Mouse (Mus musculus) myocyte (in vitro differentiated cells): Measurements from ENCODE around the gene Zbtb8os. TPM values are rescaled to one million over a fixed set of nuclear protein-coding genes. Genes with fewer than 3 reads are reported as not detected.
A peak's percentile ranks its signal among the peaks of the same experiment; 100 is the strongest.

Source experiments
- H3K27me3 ChIP-seq: one replicate; pipeline ENCODE4 v1.6.1; 2011; ENCODE audit not compliant: control insufficient read depth, insufficient read depth, insufficient read length
- H3K36me3 ChIP-seq: one replicate; pipeline ENCODE4 v1.6.1; 2011; ENCODE audit not compliant: control insufficient read depth, insufficient read depth
- H3K4me2 ChIP-seq: one replicate; pipeline ENCODE4 v1.6.1; 2011; ENCODE audit warnings: low read depth, control low read depth
- H3K4me3 ChIP-seq: one replicate; pipeline ENCODE4 v1.5.1; 2011; ENCODE audit warnings: mild to moderate bottlenecking, control low read depth, moderate library complexity
- H3K79me2 ChIP-seq: one replicate; pipeline ENCODE4 v1.6.1; 2011; ENCODE audit not compliant: control insufficient read depth, insufficient read depth
- H3ac ChIP-seq: one replicate; pipeline ENCODE4 v1.6.1; 2011; ENCODE audit not compliant: control insufficient read depth, insufficient read length
- CEBPB ChIP-seq: IDR thresholded peaks from 2 replicates; pipeline ENCODE4 v1.6.1; 2011; ENCODE audit warnings: mild to moderate bottlenecking, moderate library complexity; ENCODE audit not compliant: poor library complexity, insufficient read depth, severe bottlenecking
- E2F4 ChIP-seq: IDR thresholded peaks from one replicate; pipeline ENCODE4 v1.6.1; 2011; ENCODE audit warnings: mild to moderate bottlenecking, control low read depth, moderate library complexity; ENCODE audit not compliant: insufficient read depth
- MAX ChIP-seq: IDR thresholded peaks from one replicate; pipeline ENCODE4 v1.6.1; 2011; ENCODE audit warnings: low read depth, mild to moderate bottlenecking, control low read depth
- MYOD1 ChIP-seq, 3 experiments: IDR thresholded peaks; one replicate each; pipeline ENCODE4 v1.6.1; 2011; ENCODE audit warnings: control low read depth in 2 of 3, low read depth in 2 of 3, mild to moderate bottlenecking in 2 of 3, moderate library complexity in 1 of 3; ENCODE audit not compliant: insufficient read length in 2 of 3, control insufficient read depth in 1 of 3
- MYOG ChIP-seq, 3 experiments: IDR thresholded peaks; one replicate each; pipeline ENCODE4 v1.6.1; 2011; ENCODE audit warnings: control low read depth in 2 of 3, low read depth in 2 of 3, mild to moderate bottlenecking in 2 of 3; ENCODE audit not compliant: insufficient read length in 2 of 3, control insufficient read depth in 1 of 3, insufficient read depth in 1 of 3
- POLR2A ChIP-seq: IDR thresholded peaks from one replicate; pipeline ENCODE4 v1.6.1; 2011; ENCODE audit warnings: low read depth, mild to moderate bottlenecking, control low read depth, moderate library complexity; ENCODE audit not compliant: insufficient read length
- POLR2AphosphoS2 ChIP-seq: IDR thresholded peaks from one replicate; pipeline ENCODE4 v1.6.1; 2011; ENCODE audit warnings: low read depth, control low read depth; ENCODE audit not compliant: insufficient read length
- REST ChIP-seq: IDR thresholded peaks from one replicate; pipeline ENCODE4 v1.6.1; 2011; ENCODE audit warnings: mild to moderate bottlenecking, control low read depth, moderate library complexity; ENCODE audit not compliant: insufficient read depth, insufficient read length
- SRF ChIP-seq: IDR thresholded peaks from one replicate; pipeline ENCODE4 v1.6.1; 2011; ENCODE audit warnings: low read depth; ENCODE audit not compliant: control insufficient read depth, insufficient read length
- TCF12 ChIP-seq: IDR thresholded peaks from one replicate; pipeline ENCODE4 v1.6.1; 2011; ENCODE audit warnings: mild to moderate bottlenecking, control low read depth; ENCODE audit not compliant: poor library complexity, insufficient read depth, severe bottlenecking
- TCF3 ChIP-seq: IDR thresholded peaks from one replicate; pipeline ENCODE4 v1.6.1; 2011; ENCODE audit warnings: low read depth, control low read depth; ENCODE audit not compliant: insufficient read length
- USF1 ChIP-seq: IDR thresholded peaks from one replicate; pipeline ENCODE4 v1.6.1; 2011; ENCODE audit warnings: low read depth, mild to moderate bottlenecking, control low read depth, moderate library complexity
- polyA plus RNA-seq: library from polyadenylated mRNA; unstranded; fragments of >200 nt; fragmentation: generic; extraction: Trizol; gene quantifications from one replicate; pipeline ENCODE4 v1.2.1, GENCODE M21; 2012; ENCODE audit warnings: missing spikeins

The Zbtb8os gene
- 34.5 TPM for polyA plus RNA-seq

DNA sequence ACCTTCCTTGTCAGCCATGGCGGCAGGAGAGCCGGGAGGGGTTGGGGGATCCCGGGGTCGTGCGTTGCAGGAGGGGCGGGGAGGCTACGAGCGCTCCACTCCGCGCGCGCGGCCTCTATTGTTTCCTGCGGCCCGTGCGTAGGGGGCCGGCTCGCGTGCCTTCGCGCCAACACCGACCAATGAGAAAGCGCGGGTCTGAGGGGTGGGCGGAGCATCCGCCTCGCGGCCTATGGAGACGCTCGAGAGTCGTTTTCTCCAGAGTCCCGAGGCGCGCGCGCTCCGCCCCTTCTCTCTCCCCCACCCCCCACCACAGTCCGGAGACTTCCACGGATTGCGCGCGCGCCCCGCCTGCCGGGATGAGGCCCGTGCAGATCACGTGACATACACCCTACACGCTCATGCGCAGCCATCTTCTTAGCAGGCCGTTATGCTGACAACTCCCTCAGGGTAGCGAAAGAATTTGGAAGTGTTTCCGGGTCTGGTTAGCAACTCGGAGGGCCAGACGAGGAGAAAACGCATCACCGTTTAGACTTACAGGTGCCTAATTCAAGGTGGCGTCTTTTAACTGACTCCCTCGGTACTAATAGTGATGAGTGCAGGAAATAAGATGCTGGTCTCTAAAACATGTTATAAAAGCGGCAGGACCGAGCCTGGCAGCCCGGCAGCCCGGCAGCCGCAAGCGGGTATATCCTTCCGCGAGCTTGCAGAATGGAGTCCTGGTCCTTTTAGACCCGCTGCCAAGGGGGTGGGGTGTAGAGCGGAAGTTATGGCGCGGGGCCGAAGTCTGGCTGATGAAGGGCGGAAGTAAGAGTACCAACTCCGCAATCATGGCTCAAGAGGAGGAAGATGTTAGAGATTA, at the start of gene Zbtb8os, which contains the start of gene Rbbp4:
Gene Zbtb8os, plus strand, starts transcription at position 480 of the 859 bp plus-strand sequence.
Gene Rbbp4, minus strand, starts transcription at position 155 of the 859 bp plus-strand sequence.
- Histone ChIP-seq H3K36me3 (peaks cover 20% of the 10 kb centered on the region), H3K79me2 (peaks cover 47% of the 10 kb centered on the region), H3ac (peak within 1 kb of the TSS; percentile 92), H3K4me2 (peak within 1 kb of the TSS; percentile 88), H3K27me3 (no peaks in the 10 kb centered on the region), H3K4me3 (peak within 1 kb of the TSS; percentile 82)
- TF ChIP-seq USF1 (peak; percentile 91), MAX (no peak), SRF (no peak), MYOG (IDR thresholded peaks at IDR 0.05; ENCODE audit: control insufficient read depth in 1 of 3, insufficient read depth in 1 of 3, insufficient read length in 2 of 3, low read depth in 2 of 3) (peak in 1 of 3 experiments; percentile 4), POLR2A (no peak), POLR2AphosphoS2 (peak; percentile 50)

DNA sequence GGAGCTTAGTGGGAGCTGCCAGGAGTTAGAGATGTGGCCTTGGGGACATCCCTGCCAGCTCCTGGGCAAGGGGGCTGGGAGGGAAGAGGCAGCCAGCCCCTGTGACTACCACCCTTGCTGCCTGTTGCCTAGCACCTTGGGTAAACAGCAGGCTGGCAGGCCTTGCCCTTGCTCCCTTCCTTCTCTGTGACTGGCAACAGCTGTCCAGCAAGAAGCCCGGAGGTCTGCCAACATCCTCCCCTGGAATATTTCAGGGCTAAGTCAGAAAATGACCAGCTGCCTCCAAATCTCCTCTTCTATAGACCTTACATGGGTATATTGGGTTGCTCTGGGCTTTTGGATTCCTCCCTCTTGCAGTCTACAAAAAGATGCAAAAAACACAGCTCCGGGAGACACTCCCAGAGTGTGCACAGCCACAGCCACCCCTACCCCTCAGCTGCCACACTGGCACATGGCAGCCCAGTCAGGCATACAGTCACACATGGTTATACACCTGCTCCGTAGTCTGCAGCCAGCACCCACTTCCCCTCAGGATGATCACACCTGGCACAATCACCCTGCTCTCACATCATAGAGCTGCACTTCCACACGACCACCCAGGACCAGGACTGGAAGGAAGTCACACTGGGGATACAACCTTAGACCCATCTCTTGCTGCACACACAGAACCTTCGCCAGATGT, 49.4 kb upstream of the Zbtb8os start:
- Histone ChIP-seq H3K79me2 (peaks cover 30% of the 10 kb centered on the region), H3K27me3 (no peaks in the 10 kb centered on the region), H3K4me2 (peak overlapping the region; percentile 98), H3K4me3 (peak overlapping the region; percentile 48), H3K36me3 (no peaks in the 10 kb centered on the region), H3ac (no peak overlapping the region)
- TF ChIP-seq TCF3: peak; percentile 98
- TF ChIP-seq MYOG (IDR thresholded peaks at IDR 0.05; ENCODE audit: control insufficient read depth in 1 of 3, insufficient read depth in 1 of 3, insufficient read length in 2 of 3, low read depth in 2 of 3): peak; percentile 70 to 99 (median 96)
- no peak for TF ChIP-seq E2F4
- TF ChIP-seq USF1: no peak
- peak; percentile 42 for TF ChIP-seq POLR2A
- no peak for TF ChIP-seq CEBPB
- no peak for TF ChIP-seq MAX
- TF ChIP-seq REST: no peak
- peak; percentile 76 for TF ChIP-seq SRF
- peak; percentile 76 for TF ChIP-seq TCF12
- peak; percentile 28 to 97 (median 93) for TF ChIP-seq MYOD1 (IDR thresholded peaks at IDR 0.05; ENCODE audit: control insufficient read depth in 1 of 3, insufficient read length in 2 of 3, low read depth in 2 of 3)
- peak; percentile 25 for TF ChIP-seq POLR2AphosphoS2

DNA sequence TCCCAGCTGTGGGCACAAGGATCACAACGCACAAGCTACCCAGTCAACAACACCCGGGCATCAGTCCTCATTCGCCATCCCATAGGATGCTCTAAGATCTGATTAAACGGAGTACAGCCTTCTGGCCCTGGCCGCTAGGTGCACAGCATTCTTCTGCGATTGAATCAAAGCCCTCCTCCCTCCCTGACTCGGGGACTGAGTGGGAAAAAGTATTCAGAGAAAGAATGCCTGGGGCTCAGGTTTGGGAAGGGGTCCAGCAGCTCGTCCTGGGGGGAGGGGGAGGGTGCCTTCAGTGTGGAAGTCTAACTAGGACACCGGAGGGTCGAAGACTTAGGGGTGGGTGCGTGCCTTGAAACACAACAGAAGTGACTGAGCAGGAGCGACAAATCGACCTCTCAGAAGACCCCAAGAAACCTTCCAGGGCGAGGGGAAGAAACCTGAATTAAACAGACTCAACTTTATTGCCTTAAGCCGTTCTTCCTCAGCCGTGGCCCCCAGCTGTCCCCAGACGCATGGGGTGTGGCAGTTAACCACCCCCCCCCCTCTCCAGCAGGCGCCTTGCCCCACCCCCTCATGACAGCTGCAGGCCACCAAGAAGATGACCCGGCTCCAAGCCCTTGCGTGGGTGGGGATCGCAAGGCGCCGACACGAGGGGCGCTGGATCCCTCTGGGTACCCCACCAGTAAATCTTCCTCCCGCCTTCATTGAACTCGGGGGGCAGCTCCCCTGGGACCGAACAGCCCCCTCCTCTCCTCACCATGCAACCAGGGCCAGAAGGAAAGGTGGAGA, 48.6 kb upstream of the Zbtb8os start:
- H3K4me2 ChIP-seq: peak overlapping the region; percentile 98
- H3ac ChIP-seq: peak overlapping the region; percentile 47
- H3K36me3 ChIP-seq: no peaks in the 10 kb centered on the region
- H3K79me2 ChIP-seq: peaks cover 38% of the 10 kb centered on the region
- H3K27me3 ChIP-seq: no peaks in the 10 kb centered on the region
- TF ChIP-seq MYOD1 (IDR thresholded peaks at IDR 0.05; ENCODE audit: control insufficient read depth in 1 of 3, insufficient read length in 2 of 3, low read depth in 2 of 3) (peak in 2 of 3 experiments; percentile 92 to 99), SRF (no peak), CEBPB (no peak), POLR2A (no peak), USF1 (no peak), MAX (no peak), TCF12 (peak; percentile 83), TCF3 (peak; percentile 85), E2F4 (no peak), POLR2AphosphoS2 (peak; percentile 25), REST (no peak), MYOG (IDR thresholded peaks at IDR 0.05; ENCODE audit: control insufficient read depth in 1 of 3, insufficient read depth in 1 of 3, insufficient read length in 2 of 3, low read depth in 2 of 3) (peak; percentile 90 to 96 (median 95))
- H3K4me3 ChIP-seq: peak overlapping the region; percentile 48

DNA sequence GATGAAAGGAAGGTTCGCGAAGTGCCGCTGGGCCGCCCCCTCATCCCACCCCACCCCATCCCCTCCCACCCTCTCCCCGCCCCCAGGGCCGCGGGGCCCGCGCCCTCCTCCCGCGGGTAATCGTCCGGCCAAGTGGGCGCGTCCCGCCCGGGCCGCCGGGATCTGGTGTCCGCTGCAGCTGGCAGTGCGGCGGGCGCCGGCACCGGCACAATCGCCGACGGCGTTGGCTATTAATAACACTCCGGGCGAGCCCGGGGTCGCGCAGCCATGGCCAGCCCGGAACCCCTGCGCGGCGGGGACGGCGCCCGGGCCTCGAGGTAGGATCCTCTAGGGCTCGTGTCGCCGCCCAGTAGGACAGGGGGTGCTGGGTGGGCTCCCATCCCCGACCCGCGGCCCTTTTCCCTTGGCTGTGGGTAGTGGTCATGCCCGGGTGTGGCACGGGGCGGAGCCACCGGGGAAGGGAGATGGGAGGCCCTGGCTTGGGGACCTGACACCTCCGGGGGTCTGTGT, 48.0 kb upstream of the Zbtb8os start, which contains the start of gene Sync:
Gene Sync, plus strand, starts transcription at position 146 of the 510 bp plus-strand sequence.
- Histone ChIP-seq H3K79me2 (peaks cover 44% of the 10 kb centered on the region), H3K27me3 (no peaks in the 10 kb centered on the region), H3ac (peak within 1 kb of the TSS; percentile 47), H3K4me3 (peak within 1 kb of the TSS; percentile 48), H3K36me3 (no peaks in the 10 kb centered on the region), H3K4me2 (peak within 1 kb of the TSS; percentile 98)
- TF ChIP-seq SRF (no peak), MAX (no peak), TCF12 (peak; percentile 48), POLR2A (peak; percentile 76), MYOD1 (IDR thresholded peaks at IDR 0.05; ENCODE audit: control insufficient read depth in 1 of 3, insufficient read length in 2 of 3, low read depth in 2 of 3) (peak in 2 of 3 experiments; percentile 60 to 86), TCF3 (peak; percentile 63), MYOG (IDR thresholded peaks at IDR 0.05; ENCODE audit: control insufficient read depth in 1 of 3, insufficient read depth in 1 of 3, insufficient read length in 2 of 3, low read depth in 2 of 3) (peak in 2 of 3 experiments; percentile 64 to 88)
